Mouse (Mus musculus): ENCODE data around the gene Zfp1.

DNA sequence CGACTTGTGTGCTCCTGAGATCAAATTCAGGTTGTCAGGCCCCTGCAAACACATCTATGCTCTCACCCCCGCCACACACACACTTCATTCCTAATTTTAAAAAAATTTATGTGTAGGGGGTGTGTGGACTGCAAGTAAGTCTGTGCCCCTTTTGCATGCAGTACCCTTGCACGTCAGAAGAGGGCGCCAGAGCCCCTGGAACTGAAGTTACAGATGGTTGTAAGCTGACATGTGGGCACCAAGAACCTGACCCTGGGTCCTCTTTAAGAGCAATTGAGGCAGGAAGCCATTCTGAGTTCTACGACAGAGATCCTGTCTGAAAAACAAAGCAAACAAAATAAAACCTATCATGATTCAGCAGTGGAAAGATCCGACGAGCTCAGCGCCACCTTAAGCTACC lies 33.0 kb downstream of the Zfp1 start:
- TF ChIP-seq CTCF (IDR thresholded peaks at IDR 0.05; ENCODE audit: control insufficient read depth, insufficient read depth, low read length) (peak; percentile 69), POLR2A (IDR thresholded peaks at IDR 0.05; ENCODE audit: borderline replicate concordance, control insufficient read depth, low read depth, low read length) (no peak)

Data from bone marrow, adult 2 months (tissue).